Mouse (Mus musculus) E14TG2a.4 (cell line): ENCODE data around the gene Olfr1472.

Source experiments
- CTCF ChIP-seq: conservative IDR thresholded peaks from 2 replicates; pipeline ENCODE4 v1.5.1; 2014; ENCODE audit warnings: low read length
- NANOG ChIP-seq: IDR thresholded peaks from 2 replicates; pipeline ENCODE4 v1.6.1; 2014; ENCODE audit warnings: borderline replicate concordance, low read length, mixed read lengths
- POU5F1 ChIP-seq: IDR thresholded peaks from 2 replicates; pipeline ENCODE4 v1.6.1; 2014; ENCODE audit warnings: low read length, borderline replicate concordance

- TF ChIP-seq CTCF (no peak), POU5F1 (no peak), NANOG (no peak)
Measured at GRCm38 (mm10) chr19:13407549-13407948, 48.3 kb downstream of the Olfr1472 start, which contains the start of gene Olfr1469.
